Mouse (Mus musculus): ENCODE measurements at regions not wholly inside any gene's neighbourhood (a gene's known extent, or its start where the extent isn't known, plus 50 kb on each side); places are given as distances from the start of the nearest gene placed in this dataset.

- DNase-seq: no peak
These were observed 294.2 kb upstream of the Gria1 start for GRCm38 (mm10) chr11:56716953-56717352.

DNA sequence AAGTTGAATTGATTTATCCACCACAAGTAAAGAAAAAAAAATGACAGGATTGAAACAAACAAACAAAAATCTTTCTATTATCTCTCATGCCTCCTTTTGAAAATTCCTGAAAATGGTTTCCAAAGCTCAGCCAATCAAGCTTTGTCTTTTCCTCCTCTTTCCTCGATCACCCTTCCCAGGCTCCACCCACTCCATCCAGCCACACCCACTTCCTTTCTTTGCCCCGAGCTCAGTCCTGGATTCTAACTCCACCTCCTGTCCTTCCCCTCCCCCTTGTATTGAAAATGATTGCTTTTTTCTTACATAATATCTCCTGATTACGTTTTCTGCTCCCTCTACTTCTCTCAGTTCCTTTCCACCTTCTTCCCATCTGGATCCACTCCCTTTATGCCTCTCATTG lies 286.0 kb upstream of the Gria1 start:
- DNase-seq: no peak

GRCm38 (mm10) chr11:56726161-56726560 lies 285.0 kb upstream of the Gria1 start:
- DNase-seq: no peak

- no peak for DNase-seq
These were observed 283.6 kb upstream of the Gria1 start for GRCm38 (mm10) chr11:56727556-56727955.

DNA sequence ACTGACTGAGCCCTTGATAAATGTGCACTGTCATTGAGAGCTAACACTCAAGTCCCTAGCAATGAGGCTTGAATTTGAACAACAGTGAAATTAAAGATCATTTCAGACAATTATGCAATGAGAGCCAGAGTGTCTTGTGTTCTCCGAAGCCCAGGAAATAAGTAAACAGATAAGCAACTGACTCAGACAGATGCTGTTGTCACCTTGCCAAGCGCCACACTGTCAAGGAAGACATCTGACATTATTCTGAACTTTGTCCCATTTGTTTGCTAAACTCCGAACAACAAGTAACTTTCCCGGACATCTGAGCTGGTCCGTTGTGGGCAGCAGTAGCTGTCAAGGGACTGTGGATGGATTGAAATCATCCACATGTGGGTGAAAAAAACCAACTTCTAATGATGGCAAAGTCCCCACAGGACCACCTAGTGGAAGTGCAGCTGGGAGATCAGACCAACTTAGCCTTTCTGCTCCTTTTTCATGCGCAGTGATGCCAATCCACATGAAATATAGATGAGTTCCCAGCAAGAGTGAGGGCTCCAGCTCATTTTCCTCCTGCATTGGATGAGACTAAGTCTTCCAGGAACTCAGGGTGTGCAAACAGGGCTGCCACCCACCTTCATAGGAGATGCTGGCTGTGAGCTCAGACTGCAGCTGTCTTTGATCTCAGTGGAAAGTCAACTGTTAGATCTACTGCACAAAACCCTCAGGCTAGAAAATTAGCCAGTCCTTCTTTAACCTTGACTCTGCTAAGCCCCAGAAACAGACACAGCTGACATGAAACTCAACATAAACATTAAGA lies 282.8 kb upstream of the Gria1 start:
- peak; percentile 20 to 65 for DNase-seq

DNA sequence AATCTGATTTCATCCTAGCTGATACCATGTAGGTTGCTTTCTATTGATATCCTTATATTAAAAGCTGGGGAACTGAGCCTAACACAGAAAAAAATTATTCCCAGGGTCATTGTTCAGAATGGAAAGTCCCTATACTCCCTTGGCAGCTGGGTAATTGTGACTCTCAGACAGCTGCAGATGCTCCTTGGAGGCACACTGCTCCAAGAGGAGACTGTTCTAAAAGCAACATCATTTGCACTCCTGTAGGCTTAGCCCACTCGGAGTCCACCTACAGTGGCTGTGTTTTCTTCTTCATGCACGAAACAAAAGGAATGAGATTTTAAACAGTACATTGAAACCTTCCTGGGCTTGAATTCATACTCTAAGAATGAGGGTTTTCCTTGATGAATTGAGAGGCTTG lies 269.3 kb upstream of the Gria1 start:
- no peak for DNase-seq

- no peak for DNase-seq
These were observed 261.2 kb upstream of the Gria1 start for GRCm38 (mm10) chr11:56750032-56750431.

DNA sequence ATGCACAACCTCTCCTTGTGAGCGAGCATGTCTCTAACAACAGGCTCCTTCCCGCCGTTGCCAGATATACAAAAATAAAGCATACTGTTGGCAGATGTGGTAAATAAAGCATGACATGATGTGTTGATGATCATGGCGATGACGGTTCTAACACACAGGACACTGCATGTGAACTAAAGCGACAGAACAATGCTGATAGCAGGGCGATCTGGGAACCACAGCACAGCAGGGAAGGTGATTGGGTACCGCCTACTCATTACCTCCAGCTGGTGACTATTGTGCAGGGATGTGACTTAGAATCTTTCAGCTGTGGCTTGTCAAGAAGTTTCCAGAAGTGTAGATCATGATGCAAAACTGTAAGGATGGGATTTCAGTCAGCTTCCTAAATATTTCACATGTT lies 260.5 kb upstream of the Gria1 start:
- DNase-seq: peak in 1 of 2 experiments; percentile 20

DNA sequence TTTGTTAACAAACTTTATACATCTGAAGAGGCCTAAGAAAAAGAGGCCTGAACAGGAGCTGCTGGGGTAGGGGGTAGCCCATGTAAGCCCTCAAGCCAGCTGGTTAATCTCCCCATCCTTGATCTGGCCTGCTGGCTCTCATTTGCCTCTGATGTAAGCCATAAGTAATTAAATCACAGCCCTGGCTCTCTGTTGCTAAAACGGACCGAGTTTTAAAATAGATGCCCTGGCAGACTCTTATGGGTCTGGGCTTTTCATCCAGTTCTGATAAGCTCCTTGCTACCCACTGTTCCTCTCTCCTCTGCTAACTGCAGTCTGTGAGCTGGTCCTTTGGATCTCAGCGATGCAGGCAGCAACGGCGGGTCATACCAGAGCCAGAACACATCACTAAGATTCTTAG lies 259.3 kb upstream of the Gria1 start:
- peak; percentile 4 to 33 for DNase-seq

DNA sequence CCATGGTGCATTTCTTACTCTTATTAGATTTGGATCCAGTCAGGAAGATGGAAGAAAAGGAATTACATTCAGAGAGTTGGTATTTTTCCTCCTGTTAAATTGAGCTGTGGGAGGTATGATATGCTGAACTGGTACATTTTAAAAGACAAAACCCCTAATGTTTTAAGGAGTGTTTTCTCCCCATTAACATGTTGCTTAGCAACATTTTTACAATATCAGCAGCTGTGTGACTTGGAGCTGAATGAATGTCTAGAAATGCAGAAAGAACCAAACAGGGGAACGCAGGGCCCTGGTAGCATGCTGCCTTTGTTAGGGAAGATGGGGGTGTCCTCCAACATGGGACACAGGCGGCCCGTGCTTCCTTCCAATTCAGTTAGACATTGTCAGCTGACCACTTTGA lies 257.5 kb upstream of the Gria1 start:
- DNase-seq: no peak

DNA sequence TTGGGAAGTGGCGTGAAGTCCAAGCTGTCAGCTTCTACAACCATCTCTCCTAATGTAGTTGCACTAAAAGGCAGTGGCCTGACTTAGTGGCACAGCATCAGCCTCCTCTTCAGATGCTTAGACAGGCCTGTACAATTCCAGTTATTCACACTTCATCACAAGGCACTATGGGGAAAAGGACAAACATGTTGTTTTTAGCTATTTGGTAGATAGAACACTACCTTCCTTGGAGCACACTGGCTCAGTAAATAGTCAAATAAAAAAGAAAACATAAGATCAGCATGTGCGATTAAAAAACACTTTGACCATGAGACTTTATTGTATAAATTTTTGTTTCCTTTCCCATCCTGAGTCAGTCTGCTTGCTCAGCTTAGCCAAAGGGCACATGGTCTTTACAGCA lies 250.7 kb upstream of the Gria1 start:
- peak in 1 of 2 experiments; percentile 21 for DNase-seq

DNA sequence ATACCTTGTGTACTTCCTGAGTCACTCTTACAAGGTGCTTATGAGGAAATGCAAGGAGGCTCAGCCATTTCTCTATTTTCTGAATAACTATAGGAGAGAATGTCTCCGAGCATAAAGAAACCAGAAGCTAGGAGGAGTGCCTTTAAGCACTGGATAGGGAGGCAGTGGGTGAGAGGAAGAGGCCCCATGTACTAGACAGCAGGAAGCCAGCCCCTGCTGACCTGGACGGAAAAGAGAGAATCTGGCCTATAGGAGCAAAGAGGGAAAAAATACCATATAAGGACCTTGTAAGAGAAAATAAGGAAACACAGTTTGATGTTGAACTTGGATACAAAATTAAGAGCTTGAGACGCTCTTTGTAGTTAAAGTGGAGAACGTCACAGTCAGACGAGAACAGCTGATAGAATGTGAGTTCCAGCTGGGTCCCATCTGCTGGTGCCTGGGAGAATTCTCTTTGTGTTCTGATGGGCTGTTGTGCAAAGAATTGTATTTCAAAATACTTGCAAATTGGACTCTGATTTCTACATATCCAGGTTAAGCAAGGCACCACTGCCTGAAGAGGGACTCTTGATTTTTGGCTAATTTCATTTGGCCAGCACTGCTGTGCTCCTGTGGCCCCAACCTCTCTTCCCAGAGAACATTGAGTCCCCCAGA lies 248.6 kb upstream of the Gria1 start:
- peak; percentile 50 to 83 for DNase-seq

- no peak for DNase-seq
These were observed 243.8 kb upstream of the Gria1 start for GRCm38 (mm10) chr11:56767424-56767823.

DNA sequence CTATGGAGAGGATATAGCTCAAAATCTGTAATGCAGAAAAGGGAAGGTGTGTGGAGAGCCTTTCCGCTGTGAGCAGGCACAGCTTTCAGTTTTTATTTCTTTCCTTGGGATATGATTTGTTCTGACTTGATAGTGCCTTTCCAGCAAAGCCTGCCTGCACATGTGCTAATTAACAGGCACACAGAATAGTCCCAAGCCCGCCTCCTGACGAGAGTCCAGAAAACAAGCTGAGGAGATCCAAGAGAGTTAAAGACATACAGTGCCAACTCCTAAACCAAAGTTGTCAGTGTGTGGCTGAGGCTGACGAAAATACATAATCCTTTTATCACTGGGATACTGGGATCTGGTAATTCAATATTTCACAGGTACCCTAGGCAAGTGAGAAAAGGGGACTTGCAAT lies 224.8 kb upstream of the Gria1 start:
- DNase-seq: no peak

GRCm38 (mm10) chr11:56792691-56793090 lies 218.5 kb upstream of the Gria1 start:
- DNase-seq: no peak

DNA sequence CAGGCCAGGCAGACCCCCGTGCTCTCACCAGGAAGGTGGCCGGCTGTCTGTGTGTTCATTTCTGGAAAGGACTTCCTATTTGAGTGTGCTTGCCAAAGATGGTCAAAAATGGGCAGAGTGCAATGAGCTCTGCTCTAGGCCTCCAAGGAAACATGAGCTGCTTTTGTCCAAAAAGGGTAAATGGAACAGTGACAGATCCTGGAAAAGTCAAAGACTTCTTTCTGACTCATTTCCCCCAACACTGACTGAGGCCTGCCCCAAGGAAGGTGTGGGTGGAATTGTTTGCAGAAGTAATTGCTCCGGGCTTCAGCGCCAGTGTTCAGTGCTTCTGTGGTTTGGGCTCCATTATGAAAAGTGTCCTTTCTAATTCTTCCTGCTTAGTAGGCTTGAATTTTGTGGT lies 203.9 kb upstream of the Gria1 start:
- no peak for DNase-seq

DNA sequence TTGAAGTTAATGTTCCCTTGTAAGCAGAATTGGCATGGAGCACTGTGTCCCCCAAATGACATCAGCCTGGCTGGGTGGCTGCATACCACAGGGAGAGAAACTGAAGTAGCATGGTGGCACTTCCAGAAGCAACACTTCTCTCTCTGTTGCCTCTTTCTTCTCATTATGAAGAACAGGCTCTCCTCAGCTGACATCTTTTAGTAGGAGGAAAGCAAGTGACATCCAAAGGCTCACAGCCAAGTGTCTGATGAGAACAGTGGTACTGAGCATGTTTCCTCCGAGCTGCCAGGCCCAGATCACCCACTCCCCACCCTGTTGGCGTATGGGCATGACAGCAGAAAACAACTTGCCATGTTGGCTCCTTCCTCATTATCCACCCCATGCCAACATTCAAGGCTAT lies 201.0 kb upstream of the Gria1 start:
- DNase-seq: no peak

DNA sequence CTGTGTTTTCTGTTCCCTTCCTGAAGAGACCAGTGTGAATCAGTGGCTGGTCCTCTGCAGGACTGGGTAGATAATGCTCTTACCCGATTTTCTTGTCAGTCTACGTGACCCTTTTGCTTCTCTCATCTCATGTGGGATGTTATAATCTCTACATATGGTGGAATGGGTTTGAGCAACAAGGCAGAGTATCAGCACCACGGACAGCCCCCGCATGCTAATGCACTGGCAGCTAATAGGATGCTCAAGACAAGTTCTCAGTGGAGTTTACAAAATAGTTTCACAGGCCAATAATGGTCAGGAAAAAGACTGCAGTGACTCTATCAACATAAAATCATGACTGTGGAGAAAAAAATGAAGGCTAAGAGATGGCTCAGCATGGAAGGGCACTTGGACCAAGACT lies 199.1 kb upstream of the Gria1 start:
- DNase-seq: no peak

- no peak for DNase-seq
These were observed 187.7 kb upstream of the Gria1 start for GRCm38 (mm10) chr11:56823471-56823870.

DNA sequence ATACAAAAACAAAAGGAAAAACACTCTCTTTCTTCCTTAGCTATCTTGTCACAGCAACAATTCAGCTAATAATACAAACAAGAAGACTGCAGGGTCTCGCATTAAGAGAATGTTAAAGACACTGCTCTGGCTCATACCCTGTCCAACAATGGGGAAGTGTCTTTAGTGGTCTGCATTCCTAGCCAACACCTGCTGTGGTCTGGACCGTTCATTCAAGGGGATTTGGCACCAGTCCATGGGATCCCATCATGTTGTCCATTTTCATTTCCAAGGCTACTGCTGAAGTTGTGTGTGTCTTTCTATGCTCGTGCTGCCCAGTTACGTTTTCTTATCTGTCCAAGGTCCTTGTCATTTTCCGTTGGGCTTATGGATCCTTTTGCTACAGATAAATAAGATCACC lies 183.7 kb upstream of the Gria1 start:
- no peak for DNase-seq

DNA sequence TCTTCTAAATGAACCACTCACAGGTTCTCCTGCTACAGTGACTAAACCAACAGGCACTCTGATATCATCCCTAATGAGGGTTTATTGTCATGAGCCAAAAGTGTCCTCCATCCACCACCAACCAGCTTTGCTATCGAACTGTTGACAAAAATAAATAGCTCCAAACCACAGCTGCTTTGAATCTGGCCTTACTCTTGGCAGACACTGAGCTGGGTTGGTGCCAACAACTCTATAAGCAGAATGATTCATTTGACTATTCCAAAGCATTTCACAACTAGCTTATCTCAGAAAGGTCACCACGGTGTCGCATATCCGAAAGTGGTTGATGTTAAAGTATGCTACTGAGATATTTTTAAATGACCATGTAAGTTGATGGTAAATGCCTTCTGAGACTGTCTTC lies 148.5 kb upstream of the Gria1 start:
- DNase-seq: peak; percentile 54 to 63

- no peak for DNase-seq
These were observed 139.5 kb upstream of the Gria1 start for GRCm38 (mm10) chr11:56871640-56872039.

GRCm38 (mm10) chr11:56898548-56898951 lies 112.6 kb upstream of the Gria1 start:
- no peak for DNase-seq

DNA sequence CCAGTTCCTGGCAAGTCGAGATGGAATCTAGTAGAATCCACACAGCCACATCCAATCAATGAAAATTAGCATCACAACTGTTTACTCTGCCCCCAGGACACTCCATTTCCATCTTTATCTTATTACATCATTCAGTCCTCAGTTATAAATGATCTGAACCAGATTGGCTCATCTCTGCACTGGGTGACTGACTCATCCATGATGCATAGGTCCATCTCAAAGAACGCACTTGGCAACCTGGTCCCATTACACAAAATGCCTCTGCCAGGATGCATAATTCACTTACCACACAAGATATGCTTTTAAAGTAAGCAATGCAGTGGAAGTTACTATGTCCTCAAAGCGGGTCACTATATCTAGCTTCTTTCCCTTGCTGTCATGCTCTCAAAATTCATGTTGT lies 110.0 kb upstream of the Gria1 start:
- no peak for DNase-seq
